Mouse (Mus musculus): Measurements from ENCODE around the gene Gfi1.

GRCm38 (mm10) chr5:107688499-107688866, 37.4 kb downstream of the Gfi1 start:
- TF ChIP-seq CTCF (IDR thresholded peaks at IDR 0.05; ENCODE audit: extremely low read depth, insufficient read depth, insufficient read length, insufficient replicate concordance) (no peak), POLR2A (IDR thresholded peaks at IDR 0.05; ENCODE audit: low read depth, low read length) (no peak)
